Mouse (Mus musculus) right cerebral cortex, postnatal 25 days (tissue): Measurements from ENCODE around the gene Pigl.
A peak's percentile ranks its signal among the peaks of the same experiment; 100 is the strongest.

Source experiments
- DNase-seq: peaks from one replicate; pipeline ENCODE4 v3.0.0; 2022

Pigl gene

GRCm38 (mm10) chr11:62522283-62522682, 64.0 kb downstream of the Pigl start:
- no peak for DNase-seq

- DNase-seq = no peak
These were observed 78.8 kb downstream of the Pigl start for GRCm38 (mm10) chr11:62537089-62537488.

GRCm38 (mm10) chr11:62537590-62537989, 79.3 kb downstream of the Pigl start:
- DNase-seq = no peak

GRCm38 (mm10) chr11:62538321-62539088, 80.2 kb downstream of the Pigl start:
- DNase-seq = peak; percentile 61

- DNase-seq = peak; percentile 79
These were observed 81.0 kb downstream of the Pigl start, which contains the start of gene Cenpv for GRCm38 (mm10) chr11:62539089-62539890. Gene Cenpv, minus strand, starts transcription at chr11:62539261.

- no peak for DNase-seq
These were observed 81.9 kb downstream of the Pigl start for GRCm38 (mm10) chr11:62540167-62540566.

GRCm38 (mm10) chr11:62540969-62541368, 82.7 kb downstream of the Pigl start:
- no peak for DNase-seq

GRCm38 (mm10) chr11:62541581-62541980, 83.3 kb downstream of the Pigl start:
- no peak for DNase-seq

GRCm38 (mm10) chr11:62543991-62544390, 85.7 kb downstream of the Pigl start:
- DNase-seq = no peak

GRCm38 (mm10) chr11:62549782-62550181, 91.5 kb downstream of the Pigl start:
- no peak for DNase-seq

- peak; percentile 44 for DNase-seq
These were observed 92.0 kb downstream of the Pigl start for GRCm38 (mm10) chr11:62550227-62550685.

- DNase-seq = peak; percentile 97
These were observed 92.5 kb downstream of the Pigl start, which contains the start of gene Ubb for GRCm38 (mm10) chr11:62550727-62551225. Gene Ubb, plus strand, starts transcription at chr11:62551171.

GRCm38 (mm10) chr11:62551226-62552119, 93.2 kb downstream of the Pigl start:
- DNase-seq = peak; percentile 84

GRCm38 (mm10) chr11:62553186-62553585, 94.9 kb downstream of the Pigl start:
- DNase-seq = no peak

- DNase-seq = no peak
These were observed 95.4 kb downstream of the Pigl start for GRCm38 (mm10) chr11:62553633-62554032.

- DNase-seq = no peak
These were observed 96.0 kb downstream of the Pigl start for GRCm38 (mm10) chr11:62554163-62554855.

- no peak for DNase-seq
These were observed 96.8 kb downstream of the Pigl start for GRCm38 (mm10) chr11:62554934-62555517.

- DNase-seq = no peak
These were observed 97.7 kb downstream of the Pigl start for GRCm38 (mm10) chr11:62555896-62556412.

- DNase-seq = no peak
These were observed 98.9 kb downstream of the Pigl start for GRCm38 (mm10) chr11:62557205-62557604.

GRCm38 (mm10) chr11:62558152-62558551, 99.9 kb downstream of the Pigl start:
- no peak for DNase-seq

- no peak for DNase-seq
These were observed 100.8 kb downstream of the Pigl start for GRCm38 (mm10) chr11:62558961-62559646.
